In genomic region chr2:163192485-163192884, GRCm38 (mm10) we compare ENCODE assay signal across 28 mouse cellular contexts. TPM values are rescaled to one million over a fixed set of nuclear protein-coding genes. Genes with fewer than 3 reads are reported as not detected.
"Had no signal": no experiment of that assay in that cellular context is flagged by ENCODE, and none has a peak within 500 bp of the region (broad histone marks: within the 10 kb centered on the region; RNA-seq: fewer than 3 reads in every experiment).

No protein-coding gene starts in this region.

- H3K4me3 ChIP-seq: embryonic facial prominence, embryonic 10.5 days; embryonic facial prominence, embryonic 12.5 days; embryonic facial prominence, embryonic 13.5 days; embryonic facial prominence, embryonic 15.5 days; erythroblast, embryonic 14.5 days; forebrain, embryonic 12.5 days; forebrain, embryonic 13.5 days; forebrain, embryonic 15.5 days; gastrocnemius, adult 2 months; heart, adult 2 months had no signal

- H3K27me3 ChIP-seq: embryonic facial prominence, embryonic 15.5 days; forebrain, embryonic 12.5 days; forebrain, embryonic 13.5 days; forebrain, embryonic 15.5 days had no signal

- H3K36me3 ChIP-seq: embryonic facial prominence, embryonic 10.5 days; embryonic facial prominence, embryonic 12.5 days; embryonic facial prominence, embryonic 13.5 days; embryonic facial prominence, embryonic 15.5 days; forebrain, embryonic 12.5 days; forebrain, embryonic 15.5 days had no signal

- H3K9ac ChIP-seq: embryonic facial prominence, embryonic 12.5 days; embryonic facial prominence, embryonic 13.5 days; embryonic facial prominence, embryonic 15.5 days; forebrain, embryonic 12.5 days; forebrain, embryonic 13.5 days; forebrain, embryonic 15.5 days; forebrain, postnatal 0 days had no signal

- H3K4me2 ChIP-seq: embryonic facial prominence, embryonic 12.5 days; embryonic facial prominence, embryonic 13.5 days; embryonic facial prominence, embryonic 15.5 days; forebrain, embryonic 12.5 days; forebrain, embryonic 13.5 days; forebrain, embryonic 15.5 days had no signal

- ATAC-seq: forebrain, embryonic 13.5 days; forebrain, embryonic 14.5 days; forebrain, embryonic 15.5 days; forebrain, postnatal 0 days had no signal

- H3K27ac ChIP-seq: embryonic facial prominence, embryonic 12.5 days; embryonic facial prominence, embryonic 13.5 days; embryonic facial prominence, embryonic 15.5 days; forebrain, embryonic 12.5 days; forebrain, embryonic 13.5 days; forebrain, embryonic 15.5 days; gastrocnemius, adult 2 months; heart, adult 2 months had no signal

- DNase-seq: cerebellum, adult 8-10 months; cerebellum, adult 9-10 months; cerebellum, adult 9-11 months; cerebellum, postnatal 10 days; cerebellum, postnatal 14 days; cerebellum, postnatal 25 days; cerebellum, postnatal 36 days; embryo, embryonic 11 days; forebrain, postnatal 0 days; gastrocnemius, adult 2 months; gastrocnemius, postnatal 10 days; gastrocnemius, postnatal 14 days; gastrocnemius, postnatal 25 days; gastrocnemius, postnatal 36 days; heart, adult 11 months; heart, adult 18-20 months; heart, adult 2 months had no signal

- H3K9me3 ChIP-seq: embryonic facial prominence, embryonic 10.5 days; embryonic facial prominence, embryonic 12.5 days; embryonic facial prominence, embryonic 13.5 days; embryonic facial prominence, embryonic 15.5 days; forebrain, embryonic 12.5 days; forebrain, embryonic 13.5 days; forebrain, embryonic 15.5 days had no signal

RNA-seq across cellular contexts. Expression of gene Tox2, which starts 10.4 kb away (rescaled TPM):
- total RNA-seq: common myeloid progenitor, adult 5-6 weeks; granulocyte monocyte progenitor cell, adult 5-6 weeks had no signal
